Mouse (Mus musculus) CH12.LX (cell line): Measurements from ENCODE around the gene Ube2n. TPM values are rescaled to one million over a fixed set of nuclear protein-coding genes. Genes with fewer than 3 reads are reported as not detected.

Experiments used
- DNase-seq: peaks from one replicate; pipeline ENCODE4 v3.0.0-alpha.2; 2013; ENCODE audit errors: extremely low read depth
- H3K27ac ChIP-seq: 2 replicates; pipeline ENCODE4 v1.5.1; 2012; ENCODE audit warnings: low read depth, mild to moderate bottlenecking, control low read depth, moderate library complexity; ENCODE audit not compliant: insufficient read depth
- H3K27me3 ChIP-seq: replicated peaks from 2 replicates; pipeline ENCODE3; 2012; ENCODE audit warnings: inconsistent platforms
- H3K36me3 ChIP-seq, 2 experiments: replicated peaks in 1 of 2; 2 replicates each; pipeline versions ENCODE3 to v1.6.1; 2012; ENCODE audit warnings: inconsistent platforms in 1 of 2, low read length in 1 of 2, mild to moderate bottlenecking in 1 of 2, mixed read lengths in 1 of 2, moderate library complexity in 1 of 2; ENCODE audit not compliant: control insufficient read depth in 1 of 2, insufficient read depth in 1 of 2
- H3K4me1 ChIP-seq, 2 experiments: 2 replicates each; pipeline ENCODE4 v1.6.1; 2012; ENCODE audit warnings: inconsistent platforms in 1 of 2, moderate library complexity in 1 of 2; ENCODE audit not compliant: insufficient read depth in 2 of 2, control insufficient read depth in 1 of 2
- H3K4me2 ChIP-seq: 2 replicates; pipeline ENCODE4 v1.6.1; 2012; ENCODE audit warnings: low read depth, mild to moderate bottlenecking, control low read depth; ENCODE audit not compliant: poor library complexity, insufficient read depth, severe bottlenecking
- H3K4me3 ChIP-seq, 3 experiments: fragments of 150-350 bp in 1 of 3; sonication (generic) in 1 of 3; replicated peaks in 1 of 3; 2 replicates each; pipeline versions ENCODE3 to v1.5.1; 2011 to 2012; ENCODE audit warnings: low read depth in 2 of 3, low read length in 2 of 3, mild to moderate bottlenecking in 2 of 3, moderate library complexity in 2 of 3, control low read depth in 1 of 3, improper control_type of control experiment in 1 of 3, inconsistent platforms in 1 of 3, mixed read lengths in 1 of 3; ENCODE audit not compliant: poor library complexity in 1 of 3
- H3K79me2 ChIP-seq: replicated peaks from 2 replicates; pipeline ENCODE4 v1.6.1; 2012; ENCODE audit warnings: mild to moderate bottlenecking, moderate library complexity; ENCODE audit not compliant: control insufficient read depth, poor library complexity, insufficient read depth, severe bottlenecking; ENCODE audit errors: extremely low read depth
- H3K9ac ChIP-seq: 2 replicates; pipeline ENCODE4 v1.6.1; 2012; ENCODE audit warnings: low read depth, mild to moderate bottlenecking, control low read depth, moderate library complexity; ENCODE audit not compliant: insufficient read depth
- H3K9me3 ChIP-seq: replicated peaks from 2 replicates; pipeline ENCODE3; 2012; ENCODE audit warnings: low read length, inconsistent platforms, mixed read lengths
- CHD1 ChIP-seq: IDR thresholded peaks from 2 replicates; pipeline ENCODE4 v1.6.1; 2012; ENCODE audit warnings: low read depth, low read length, improper control_type of control experiment, inconsistent platforms
- CHD2 ChIP-seq: IDR thresholded peaks from 2 replicates; pipeline ENCODE4 v1.6.1; 2011; ENCODE audit warnings: low read length, improper control_type of control experiment
- ELF1 ChIP-seq: IDR thresholded peaks from 2 replicates; pipeline ENCODE4 v1.6.1; 2014; ENCODE audit warnings: low read depth, mild to moderate bottlenecking, inconsistent platforms, low read length, improper control_type of control experiment
- GABPA ChIP-seq: IDR thresholded peaks from 2 replicates; pipeline ENCODE4 v1.6.1; 2012; ENCODE audit warnings: low read depth, low read length, improper control_type of control experiment, inconsistent platforms; ENCODE audit not compliant: insufficient replicate concordance
- MAFK ChIP-seq: IDR thresholded peaks from 2 replicates; pipeline ENCODE4 v1.6.1; 2011; ENCODE audit warnings: low read length, improper control_type of control experiment; ENCODE audit not compliant: insufficient replicate concordance
- MAX ChIP-seq: IDR thresholded peaks from 2 replicates; pipeline ENCODE4 v1.6.1; 2011; ENCODE audit warnings: low read length, improper control_type of control experiment
- MEF2A ChIP-seq: IDR thresholded peaks from 2 replicates; pipeline ENCODE4 v1.6.1; 2014; ENCODE audit warnings: low read depth, mild to moderate bottlenecking, inconsistent platforms, low read length, improper control_type of control experiment, borderline replicate concordance
- MXI1 ChIP-seq: IDR thresholded peaks from 2 replicates; pipeline ENCODE4 v1.6.1; 2011; ENCODE audit warnings: mild to moderate bottlenecking, low read depth, low read length, improper control_type of control experiment
- NELFE ChIP-seq: IDR thresholded peaks from 2 replicates; pipeline ENCODE4 v1.6.1; 2011; ENCODE audit warnings: low read depth, low read length, improper control_type of control experiment
- POLR2AphosphoS2 ChIP-seq: IDR thresholded peaks from 2 replicates; pipeline ENCODE4 v1.6.1; 2011; ENCODE audit warnings: low read depth, low read length, improper control_type of control experiment
- RAD21 ChIP-seq: IDR thresholded peaks from 2 replicates; pipeline ENCODE4 v1.6.1; 2011; ENCODE audit warnings: low read depth, mild to moderate bottlenecking, low read length, improper control_type of control experiment, moderate library complexity
- SMC3 ChIP-seq: IDR thresholded peaks from 2 replicates; pipeline ENCODE4 v1.6.1; 2011; ENCODE audit warnings: low read depth, low read length, improper control_type of control experiment
- TCF12 ChIP-seq: IDR thresholded peaks from 2 replicates; pipeline ENCODE4 v1.6.1; 2014; ENCODE audit warnings: low read depth, mild to moderate bottlenecking, inconsistent platforms, low read length, improper control_type of control experiment
- ZMIZ1 ChIP-seq: IDR thresholded peaks from 2 replicates; pipeline ENCODE4 v1.6.1; 2012; ENCODE audit warnings: low read depth, mild to moderate bottlenecking, inconsistent platforms, low read length, improper control_type of control experiment
- ZNF384 ChIP-seq: IDR thresholded peaks from 2 replicates; pipeline ENCODE4 v1.6.1; 2012; ENCODE audit warnings: low read depth, low read length, improper control_type of control experiment, inconsistent platforms
- dilution Hi-C: fragments of 300-500 bp; cut with MboI; formaldehyde crosslinking; loops from 2 replicates; pipeline ENCODE4 v1.14.3; 2020; ENCODE audit warnings: low sequenced_read_pairs; ENCODE audit not compliant: extremely low pct_unique_long_range_greater_than_20kb, extremely low pct_ligation_motif_present
- in situ Hi-C: fragments of 300-500 bp; cut with MboI; formaldehyde crosslinking; loops from 3 replicates; pipeline ENCODE4 v1.14.3; 2019; ENCODE audit warnings: low sequenced_read_pairs, low pct_ligation_motif_present, low pct_unique_long_range_greater_than_20kb, mixed read lengths
- polyA plus RNA-seq: library from polyadenylated mRNA; unstranded; fragments of >175 nt; gene quantifications from 2 replicates; pipeline ENCODE4 v1.2.1, GENCODE M21; 2012; ENCODE audit warnings: low read depth; ENCODE audit not compliant: insufficient read length
- total RNA-seq, 2 experiments: library from RNA; depleted of rRNA; stranded (reverse); fragments of 300-350 nt in 1 of 2; fragments of >200 nt in 1 of 2; gene quantifications; 2 replicates each; pipeline ENCODE4 v1.2.3; 2012 to 2014

Ube2n gene
- total and polyA plus RNA-seq, 3 experiments: 71.9 to 265 (median 237) TPM

- Histone ChIP-seq H3K4me1 (peaks cover 9 to 51% of the 10 kb centered on the region in 2 experiments), H3K27ac (peak overlapping the region; percentile 65), H3K27me3 (no peaks in the 10 kb centered on the region), H3K4me2 (peak overlapping the region; percentile 66), H3K4me3 (peak overlapping the region; percentile 31 to 92 (median 56)), H3K9me3 (peaks cover 6% of the 10 kb centered on the region), H3K9ac (peak overlapping the region; percentile 84)
- dilution Hi-C loops: no loop called here
- peak; percentile 33 for DNase-seq
- no peak for TF ChIP-seq TCF12
- no peak for TF ChIP-seq ZMIZ1
- TF ChIP-seq SMC3: no peak
- 0 out of 2 replicates have a peak, but pooled peaks have one; percentile 17 for TF ChIP-seq CHD2
- TF ChIP-seq, all 38 proteins: peak for 1
- peaks cover 3 to 15% of the 10 kb centered on the region in 2 experiments for H3K36me3 ChIP-seq
- peaks cover 46% of the 10 kb centered on the region for H3K79me2 ChIP-seq
- in situ Hi-C loops: no loop called here
Observed at GRCm38 (mm10) chr10:95513768-95514556, 983 bp upstream of the Ube2n start.

- no peak for DNase-seq
- in situ Hi-C loops (no loop called here), dilution Hi-C loops (no loop called here)
- H3K4me3 ChIP-seq: peak overlapping the region; percentile 76 to 92 (median 82)
- TF ChIP-seq ELF1 (peak; percentile 45; the same call in 1 of the 2 replicates), NELFE (no peak), POLR2AphosphoS2 (no peak), ZNF384 (no peak)
- H3K79me2 ChIP-seq: peaks cover 60% of the 10 kb centered on the region
- H3K27ac ChIP-seq: peak overlapping the region; percentile 83
- H3K4me1 ChIP-seq: peaks cover 10 to 58% of the 10 kb centered on the region in 2 experiments
- H3K9ac ChIP-seq: peak overlapping the region; percentile 95
- peaks cover 3 to 24% of the 10 kb centered on the region in 2 experiments for H3K36me3 ChIP-seq
- peaks cover 6% of the 10 kb centered on the region for H3K9me3 ChIP-seq
- H3K27me3 ChIP-seq: no peaks in the 10 kb centered on the region
- H3K4me2 ChIP-seq: peak overlapping the region; percentile 81; the same call in 1 of the 2 replicates
Observed at GRCm38 (mm10) chr10:95515293-95515931, 467 bp downstream of the Ube2n start.

GRCm38 (mm10) chr10:95517656-95518055 lies 2.7 kb downstream of the Ube2n start:
- peaks cover 10 to 69% of the 10 kb centered on the region in 2 experiments for H3K4me1 ChIP-seq
- TF ChIP-seq MAX (no peak), GABPA (no peak), CHD1 (no peak), SMC3 (no peak), MXI1 (no peak), MEF2A (no peak), RAD21 (no peak), MAFK (no peak), TCF12 (no peak)
- H3K4me3 ChIP-seq: no peak overlapping the region
- dilution Hi-C loops (no loop called here), in situ Hi-C loops (no loop called here)
- peaks cover 73% of the 10 kb centered on the region for H3K79me2 ChIP-seq
- H3K9me3 ChIP-seq: no peaks in the 10 kb centered on the region
- H3K27me3 ChIP-seq: no peaks in the 10 kb centered on the region
- H3K9ac ChIP-seq: no peak overlapping the region
- H3K36me3 ChIP-seq: peaks cover 7 to 37% of the 10 kb centered on the region in 2 experiments
- no peak for DNase-seq
- no peak overlapping the region for H3K27ac ChIP-seq
- H3K4me2 ChIP-seq: no peak overlapping the region
